Mouse (Mus musculus): ENCODE results near the gene Per3.
"Not testable (repeated sequence)": the region's sequence is repeated elsewhere in the genome, so short reads cannot be mapped to it uniquely, and the experiment has no call there.

The Per3 gene

DNA sequence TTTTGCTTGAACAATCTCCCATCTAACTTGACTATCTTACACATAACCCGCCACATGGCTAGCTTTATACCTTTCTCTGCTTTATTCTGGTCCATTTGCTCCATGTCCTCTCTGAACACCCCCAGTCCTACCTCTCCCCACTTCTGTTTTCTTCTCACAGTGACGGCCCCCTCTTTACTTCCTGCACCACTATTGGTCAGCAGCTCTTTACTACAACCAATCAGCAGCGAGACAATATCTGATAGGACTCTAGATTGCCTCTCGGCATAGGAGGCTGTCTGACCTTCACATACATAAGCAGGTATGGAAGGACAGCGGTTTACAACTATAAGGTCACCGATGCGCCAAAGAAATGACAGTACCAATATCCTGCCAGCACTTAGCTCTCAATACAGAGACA is 7.9 kb downstream of the Per3 start:
- intact Hi-C loops (cut with DNase I): no loop called here

DNA sequence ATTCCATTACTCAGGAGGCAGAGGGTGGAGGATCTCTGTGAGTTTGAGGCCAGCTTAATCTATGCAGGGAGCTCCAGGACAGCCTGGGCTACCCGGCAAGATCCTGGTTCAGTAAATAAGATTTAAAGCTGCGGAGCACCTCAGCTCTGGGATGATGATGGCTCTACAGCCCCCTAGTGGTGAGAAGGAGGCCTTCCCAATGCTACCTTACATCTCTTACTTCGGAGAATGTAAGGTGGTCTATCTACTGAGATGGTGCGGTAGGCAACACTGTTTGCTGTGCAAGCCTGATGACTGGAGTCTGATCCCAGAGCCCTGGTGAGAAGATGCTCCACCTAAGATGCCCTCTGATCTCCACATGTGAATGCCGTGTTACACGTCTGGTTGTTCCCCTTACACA is 17.5 kb downstream of the Per3 start:
- intact Hi-C loops (cut with DNase I): no loop called here

DNA sequence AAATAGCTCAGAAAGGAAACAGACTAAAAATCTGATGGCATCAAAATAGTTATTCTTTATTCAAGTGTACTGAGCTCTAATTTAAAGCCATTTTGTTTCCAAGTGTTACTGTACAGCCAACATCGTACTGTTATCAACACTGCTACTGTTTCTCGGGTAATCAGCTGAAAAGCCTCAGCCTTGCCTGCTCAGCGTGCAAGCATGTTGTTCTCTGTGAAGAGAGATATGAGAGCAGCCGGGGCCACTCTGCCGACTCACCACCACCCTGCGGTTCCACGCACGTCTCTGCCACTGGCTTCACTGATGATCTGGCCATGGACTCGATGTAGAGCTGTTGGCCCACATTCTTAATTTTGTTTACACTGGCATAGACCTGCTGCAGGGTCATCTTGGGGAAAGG is 20.3 kb downstream of the Per3 start:
- intact Hi-C loops (cut with DNase I): no loop called here

DNA sequence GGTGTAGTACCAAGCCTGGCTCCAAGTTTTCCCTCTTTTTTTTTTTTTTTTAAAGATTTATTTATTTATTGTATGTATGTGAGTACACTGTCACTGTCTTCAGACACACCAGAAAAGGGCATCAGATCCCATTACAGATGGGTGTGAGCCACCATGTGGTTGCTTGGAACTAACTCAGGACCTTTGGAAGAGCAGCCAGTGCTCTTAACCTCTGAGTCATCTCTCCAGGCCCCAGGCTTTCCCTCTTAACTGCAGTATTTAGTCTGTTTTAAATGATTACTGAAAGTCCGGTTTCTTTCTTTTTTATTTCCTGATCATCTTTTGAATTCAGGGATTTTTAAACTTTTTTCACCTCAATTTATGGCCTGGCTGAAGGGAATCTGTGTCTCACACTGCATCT is 27.1 kb downstream of the Per3 start:
- intact Hi-C loops (cut with DNase I): not testable (repeated sequence)

DNA sequence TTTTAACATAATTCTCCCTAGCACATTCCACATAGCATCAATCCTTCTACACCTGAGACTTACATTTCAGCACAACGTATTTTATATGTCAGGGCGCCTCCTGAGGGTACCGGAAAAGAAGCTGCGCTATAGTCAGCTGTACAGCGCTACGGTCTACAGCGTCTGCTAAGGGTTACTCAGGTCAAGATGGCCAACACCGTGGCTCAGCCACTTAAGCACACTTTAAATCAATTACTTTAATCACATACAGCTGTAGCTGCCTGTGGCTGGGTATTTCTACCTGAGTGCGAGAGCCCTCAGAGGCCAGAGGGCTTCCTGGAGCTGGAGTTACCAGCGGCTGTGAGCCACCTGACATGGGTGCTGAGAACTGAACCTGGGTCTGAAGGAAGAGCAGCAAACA is 28.5 kb downstream of the Per3 start:
- intact Hi-C loops (cut with DNase I): no loop called here

DNA sequence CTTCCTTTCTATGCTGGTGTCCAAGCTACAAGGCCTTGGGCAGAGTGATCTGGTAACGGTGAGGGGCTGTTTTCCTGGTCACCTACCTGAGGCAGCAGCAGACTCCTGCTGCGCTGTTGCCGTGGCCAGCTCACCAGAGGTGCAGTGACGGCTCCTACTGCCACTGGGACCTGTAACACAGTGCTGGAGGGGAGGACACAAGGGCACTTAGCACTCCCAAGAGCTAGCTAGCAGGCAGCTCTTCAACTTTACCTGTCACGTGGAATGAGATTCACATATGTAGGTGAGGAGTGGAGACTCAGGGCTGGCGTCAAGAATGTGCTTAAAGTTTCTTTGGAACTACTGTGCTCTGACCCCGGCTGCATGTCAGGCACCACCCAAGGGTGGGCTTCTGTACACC is 34.1 kb downstream of the Per3 start:
- intact Hi-C loops (cut with DNase I): no loop called here

DNA sequence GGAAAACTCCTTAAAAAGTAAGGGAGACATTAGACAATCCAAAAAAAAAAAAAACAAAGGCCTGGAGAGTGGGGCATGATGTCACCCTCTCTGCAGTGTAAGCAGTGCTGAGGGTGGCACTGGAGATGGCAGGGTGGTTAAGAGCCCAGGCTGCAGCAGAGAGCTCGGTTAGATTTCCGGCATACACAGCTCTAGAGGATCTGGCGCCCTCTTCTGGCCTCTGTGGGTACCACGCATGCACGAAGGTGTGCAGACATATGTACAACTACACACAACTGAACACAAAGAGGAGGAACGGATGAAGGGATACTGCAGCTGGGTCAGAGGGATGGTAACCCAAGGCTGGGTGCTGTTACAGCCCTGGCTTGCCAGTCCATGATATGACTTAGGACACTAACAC is 37.5 kb downstream of the Per3 start:
- intact Hi-C loops (cut with DNase I): no loop called here

DNA sequence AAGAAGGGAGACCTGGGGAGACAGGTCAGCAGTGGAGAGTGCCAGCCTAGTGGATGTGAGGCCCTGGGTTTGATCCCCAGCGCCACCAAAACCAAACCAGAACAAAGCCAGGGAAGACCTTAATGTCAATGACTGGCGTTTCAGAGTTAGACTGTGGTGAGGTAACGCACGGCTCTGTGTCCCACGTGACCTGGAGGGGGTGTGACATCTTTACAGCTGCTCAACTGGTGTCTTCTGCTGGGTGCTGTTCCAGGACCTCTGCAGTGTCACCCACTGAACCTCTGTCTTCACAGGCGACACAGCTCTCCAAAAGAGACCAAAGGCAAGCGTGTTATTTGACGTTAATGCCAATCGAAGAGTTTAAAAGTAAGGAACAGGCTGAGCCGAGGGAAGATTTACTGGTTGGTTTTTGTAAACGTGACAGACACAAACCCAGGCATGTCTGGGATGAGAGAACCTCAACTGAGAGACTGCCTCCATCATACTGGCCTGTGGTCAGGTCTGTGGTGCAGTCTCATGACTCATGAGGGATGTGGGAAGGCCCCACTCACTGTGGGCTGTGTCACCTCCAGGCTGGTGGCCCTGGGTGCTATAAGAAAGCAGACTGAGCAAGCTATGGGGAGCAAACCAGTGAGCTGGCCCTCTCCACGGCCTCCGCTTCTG is 38.7 kb downstream of the Per3 start:
- intact Hi-C loops (cut with DNase I): no loop called here

DNA sequence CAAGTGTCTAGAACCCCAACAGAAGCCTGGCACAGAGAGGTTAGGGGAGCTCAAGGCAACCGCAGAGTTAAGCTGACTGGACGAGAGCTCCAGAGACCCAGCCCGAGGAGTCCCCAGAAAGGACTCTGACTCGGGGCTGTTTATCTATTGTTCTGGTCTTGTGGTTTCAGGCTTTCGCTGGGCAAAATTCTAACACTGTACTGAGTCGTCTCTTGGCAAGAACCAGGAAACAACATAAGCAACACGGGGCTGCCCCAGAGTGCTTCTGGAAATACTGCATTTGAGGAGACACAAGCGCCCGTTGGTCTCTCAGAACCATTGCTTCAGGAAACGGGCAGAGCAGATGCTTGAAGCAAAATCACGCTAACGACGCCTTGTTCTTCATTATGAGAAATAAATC is 43.1 kb downstream of the Per3 start:
- intact Hi-C loops (cut with DNase I): no loop called here

DNA sequence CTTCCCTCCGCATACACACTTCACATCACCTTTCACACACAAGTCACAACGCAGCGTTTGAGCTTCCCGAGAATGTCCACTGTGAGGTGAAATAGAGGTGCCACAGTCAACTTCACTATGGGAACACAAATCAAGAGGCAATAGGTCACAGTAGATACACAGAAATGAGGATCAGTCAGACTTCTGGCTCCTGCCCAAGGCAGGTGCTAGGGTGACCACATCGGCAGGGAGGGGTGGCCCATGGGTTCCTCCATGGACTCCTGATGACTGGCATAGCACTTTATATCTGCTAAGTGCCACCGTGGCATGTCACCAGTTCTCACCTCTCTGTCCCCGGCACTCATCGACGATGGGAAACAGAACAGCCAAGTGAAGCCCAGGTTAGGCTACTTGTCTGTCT is 45.8 kb downstream of the Per3 start:
- intact Hi-C loops (cut with DNase I): no loop called here

DNA sequence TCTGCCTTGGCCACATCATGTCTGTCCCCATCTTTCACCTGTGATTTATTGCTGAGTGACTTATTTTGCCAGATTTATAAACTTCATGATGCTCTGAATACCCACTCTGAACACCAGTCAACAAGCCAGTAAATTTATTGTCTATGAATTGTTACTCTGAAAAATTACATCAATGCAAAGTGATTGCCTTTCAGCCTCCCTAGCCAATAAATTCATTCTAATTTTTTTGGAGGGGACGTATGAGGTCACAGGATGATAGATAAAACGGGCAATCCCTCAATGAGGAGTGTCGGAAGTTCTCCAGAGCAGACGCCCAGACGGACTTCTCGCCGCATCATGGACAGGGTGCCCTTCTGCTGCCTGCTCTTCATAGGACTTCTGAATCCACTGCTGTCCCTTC is 47.7 kb downstream of the Per3 start, which contains the start of gene Uts2:
Gene Uts2, plus strand, starts transcription at position 301 of the 400 bp plus-strand sequence.
- intact Hi-C loops (cut with DNase I): no loop called here

DNA sequence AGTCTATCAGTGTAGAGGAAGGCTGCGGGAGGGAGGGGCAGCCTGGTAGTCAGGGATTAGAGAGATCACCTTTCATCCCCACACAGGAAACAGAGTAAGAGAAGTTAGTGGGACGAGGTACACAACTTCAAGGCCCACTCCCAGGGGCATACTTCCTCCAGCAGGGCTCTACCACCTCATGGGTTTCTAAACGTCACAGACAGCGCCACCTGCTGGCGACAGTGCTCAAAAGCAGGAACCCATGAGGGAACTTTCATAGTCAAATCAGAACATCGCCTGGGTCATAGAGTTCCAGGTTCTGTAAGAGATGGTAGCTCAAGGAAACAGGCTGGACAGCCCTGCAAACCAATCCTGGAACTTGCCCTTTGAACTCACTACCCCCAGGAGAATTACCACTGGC is 54.3 kb downstream of the Per3 start:
- intact Hi-C loops (cut with DNase I): no loop called here

DNA sequence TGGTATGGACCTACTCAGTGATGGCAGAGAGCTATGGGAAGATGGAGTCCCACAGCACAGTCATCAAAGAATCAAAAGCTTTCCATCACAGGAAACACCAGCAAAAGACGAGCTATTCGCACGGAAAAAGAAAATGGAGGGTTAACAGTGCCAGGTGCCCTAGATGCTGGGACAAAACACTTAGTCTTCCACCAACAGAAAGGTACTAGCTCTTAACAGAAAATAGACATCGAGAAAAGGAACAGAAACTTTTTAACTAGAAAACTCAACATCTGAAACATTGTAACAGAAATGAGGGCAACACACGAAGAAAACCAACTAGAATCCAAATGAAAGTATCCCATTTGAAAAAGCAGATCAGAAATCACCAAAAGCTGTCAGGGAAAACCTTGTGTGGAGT is 64.3 kb downstream of the Per3 start:
- intact Hi-C loops (cut with DNase I): no loop called here

DNA sequence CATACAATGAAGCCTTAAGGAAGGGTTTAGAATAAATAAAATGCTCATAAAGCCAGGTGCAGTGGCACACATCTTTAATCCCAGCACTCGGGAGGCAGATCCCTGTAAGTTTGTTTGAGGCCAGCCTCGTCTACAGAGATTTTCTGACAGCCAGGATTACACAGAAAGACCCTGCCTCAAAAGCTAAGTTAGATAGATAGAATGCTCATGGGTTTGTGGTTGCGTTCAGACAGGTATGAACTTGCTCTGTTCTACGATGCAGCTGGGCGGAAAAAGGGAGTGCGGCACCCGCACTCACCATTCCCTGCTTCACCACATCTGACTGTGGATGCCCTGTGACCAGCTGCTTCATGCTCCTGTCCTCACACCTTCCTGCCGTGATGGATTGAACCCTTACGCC is 65.0 kb downstream of the Per3 start:
- intact Hi-C loops (cut with DNase I): no loop called here

DNA sequence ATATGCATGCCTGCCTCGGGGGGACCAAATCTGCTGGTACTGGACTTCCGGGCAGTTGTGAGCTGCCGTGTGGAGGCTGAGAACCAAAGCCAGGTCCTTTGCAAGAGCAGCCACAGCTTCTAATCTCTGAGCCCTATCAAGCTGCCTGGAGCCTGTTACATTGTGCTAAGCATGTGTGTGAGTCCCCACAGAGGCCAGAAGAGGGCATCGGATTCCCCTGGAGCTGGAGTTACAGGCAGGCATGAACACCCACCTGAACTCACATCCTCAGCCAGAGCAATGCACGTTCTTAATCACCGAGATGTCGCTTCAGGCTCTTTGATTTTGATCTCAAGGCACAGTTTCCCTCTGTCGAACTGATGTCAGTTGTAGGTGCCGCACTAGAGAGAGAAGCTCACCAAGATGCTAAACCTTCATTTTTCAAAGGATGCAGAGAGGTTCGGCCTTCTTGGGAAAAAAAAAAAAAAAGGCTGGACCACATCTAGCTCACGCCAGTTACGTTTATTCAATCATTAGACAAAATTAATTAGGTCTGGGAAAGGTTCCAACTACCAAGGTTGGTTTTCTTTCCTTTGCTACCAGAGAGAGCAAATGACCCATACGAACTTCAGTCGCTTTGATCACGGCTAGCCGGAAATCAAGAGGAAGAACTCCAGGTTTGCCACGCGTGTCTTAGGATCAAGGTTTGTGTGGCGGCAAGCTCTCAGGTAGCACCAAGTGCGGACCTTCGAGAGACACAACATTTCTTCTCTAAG is 66.1 kb downstream of the Per3 start:
- intact Hi-C loops (cut with DNase I): no loop called here

DNA sequence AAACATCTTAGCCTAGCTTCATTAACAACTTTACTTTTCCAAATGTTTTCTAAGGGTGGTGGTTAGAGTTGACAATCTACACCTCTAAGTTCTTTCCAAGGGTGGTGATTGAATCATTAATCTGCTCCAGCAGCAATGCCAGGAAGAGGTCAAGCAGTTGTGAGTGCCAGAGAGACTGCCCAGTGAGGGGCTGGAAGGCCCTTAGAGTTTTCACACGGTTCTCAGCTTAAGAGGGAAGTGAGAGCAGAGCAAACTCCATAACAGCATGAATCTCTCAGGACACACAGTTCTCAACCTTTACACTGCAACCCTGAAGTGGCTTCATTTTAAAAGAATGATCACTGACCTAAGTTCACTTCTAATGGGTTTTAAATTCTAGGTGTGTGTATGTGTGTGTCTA is 69.3 kb downstream of the Per3 start:
- intact Hi-C loops (cut with DNase I): no loop called here

DNA sequence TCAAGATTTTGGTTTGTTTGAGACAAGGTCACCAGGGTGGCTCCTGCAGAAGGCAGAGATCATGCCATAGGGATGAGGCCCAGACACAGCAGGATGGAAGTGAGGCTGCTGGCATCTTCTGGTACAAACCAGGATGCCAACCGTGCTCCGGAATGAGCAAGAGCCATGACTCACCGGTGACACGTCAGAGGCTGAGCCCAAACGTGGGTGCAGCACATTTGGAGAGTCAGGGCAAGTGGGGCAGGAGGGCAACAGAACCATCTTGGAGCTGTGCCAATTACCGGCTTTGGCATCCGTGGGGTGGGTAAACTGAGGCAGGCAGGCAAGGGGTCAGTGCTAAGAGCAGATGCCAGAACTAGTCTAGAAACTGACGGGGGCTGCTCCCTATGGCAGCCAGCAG is 71.2 kb downstream of the Per3 start:
- intact Hi-C loops (cut with DNase I): no loop called here

DNA sequence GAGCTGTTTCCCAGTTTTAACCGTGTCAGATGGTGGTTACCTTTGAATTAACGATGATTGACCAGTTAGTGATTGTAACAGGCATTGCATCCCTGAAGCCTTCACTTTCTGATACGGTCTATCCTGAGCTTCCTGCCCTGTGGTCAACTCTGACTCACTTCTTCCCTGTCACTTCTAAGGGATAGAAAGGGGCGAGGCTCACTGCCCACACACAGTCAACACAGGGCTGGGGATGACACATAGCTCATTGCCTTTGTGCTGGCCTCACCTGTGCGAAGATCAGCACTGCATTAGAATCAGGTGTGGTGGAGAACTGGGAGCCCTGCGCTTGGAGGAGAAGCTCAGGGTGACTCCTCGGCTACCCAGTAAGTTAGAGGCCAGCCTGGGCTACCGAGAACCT is 75.5 kb downstream of the Per3 start:
- intact Hi-C loops (cut with DNase I): loop anchor here (5.0 kb wide), 1 partner anchor 42 kb away; no protein-coding TSS in a partner anchor

DNA sequence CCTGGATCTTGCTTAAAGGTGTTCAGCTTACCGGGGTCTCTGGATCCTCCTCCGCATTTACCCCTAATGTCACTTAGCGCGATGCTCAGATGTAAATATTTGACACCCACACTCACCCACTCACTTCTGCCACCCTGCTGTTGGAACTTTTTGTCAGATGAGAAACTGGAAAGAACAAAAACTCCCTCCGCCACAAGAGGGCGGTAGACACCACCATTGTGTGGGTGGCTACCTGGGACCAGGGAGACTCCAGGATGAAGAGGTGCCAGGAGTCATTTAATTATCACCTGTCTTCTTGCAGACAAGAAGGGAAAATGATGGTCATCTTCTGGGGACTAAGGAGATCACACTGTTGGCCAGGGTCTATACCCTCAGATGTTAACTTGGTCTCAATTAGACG is 77.9 kb downstream of the Per3 start:
- intact Hi-C loops (cut with DNase I): loop anchor here (5.0 kb wide), 1 partner anchor 39 kb away; no protein-coding TSS in a partner anchor

DNA sequence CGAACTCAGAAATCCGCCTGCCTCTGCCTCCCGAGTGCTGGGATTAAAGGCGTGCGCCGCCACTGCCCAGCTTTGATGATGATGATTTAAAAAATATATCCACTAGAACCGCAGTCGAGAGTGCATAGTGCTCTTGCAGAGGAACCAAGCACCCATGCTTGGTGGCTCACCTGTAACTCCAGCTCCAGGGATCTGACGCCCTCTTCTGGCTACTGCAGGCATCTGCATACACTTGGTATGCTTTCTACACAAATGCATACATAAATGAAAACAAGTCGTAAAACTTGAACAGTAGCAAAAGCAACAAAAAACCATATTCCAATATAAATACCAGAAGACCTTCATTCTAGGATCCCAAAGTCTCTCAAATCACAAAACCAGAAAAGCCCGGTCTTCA is 78.9 kb downstream of the Per3 start:
- intact Hi-C loops (cut with DNase I): loop anchor here (5.0 kb wide), 1 partner anchor 38 kb away; no protein-coding TSS in a partner anchor

DNA sequence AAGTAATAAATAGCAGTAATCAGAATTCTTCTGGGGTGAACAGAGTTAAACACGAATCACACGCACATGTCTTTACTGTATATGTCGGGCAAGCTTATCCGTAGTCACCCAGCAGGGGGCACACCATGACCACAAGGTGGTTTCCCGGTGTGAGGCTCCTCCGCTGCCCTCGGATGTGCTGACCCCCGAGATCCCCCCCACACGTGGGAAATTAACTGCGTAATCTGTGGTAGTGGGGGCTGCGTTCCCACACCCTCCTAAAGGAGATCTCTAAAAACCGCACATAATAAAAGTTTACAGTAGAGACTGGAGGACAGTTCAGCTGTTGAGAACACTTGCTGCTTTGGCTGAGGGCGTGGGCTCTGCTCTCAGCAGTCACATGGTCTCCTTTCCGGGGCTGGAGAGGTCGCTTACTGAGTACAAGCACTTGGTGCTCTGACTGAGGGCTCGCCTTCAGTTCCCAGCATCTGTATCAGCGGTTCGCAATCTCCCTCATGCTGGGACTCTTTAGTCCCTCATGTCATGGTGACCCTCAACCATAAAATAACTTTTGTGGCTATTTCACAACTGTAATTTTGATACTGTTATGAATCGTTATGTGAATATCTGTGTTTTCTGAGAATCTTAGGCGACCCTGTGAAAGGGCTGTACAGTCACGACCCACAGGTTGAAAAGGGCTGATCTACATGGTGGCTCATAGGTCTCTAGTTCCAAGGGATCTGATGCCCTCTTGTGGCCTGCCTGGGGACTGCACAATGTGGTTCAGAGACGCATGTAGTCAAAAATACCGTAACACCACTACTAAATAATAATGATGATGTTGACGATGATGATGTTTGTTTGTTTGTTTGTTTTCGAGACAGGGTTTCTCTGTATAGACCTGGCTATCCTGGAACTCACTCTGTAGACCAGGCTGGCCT is 79.6 kb downstream of the Per3 start:
- intact Hi-C loops (cut with DNase I): loop anchor here (5.0 kb wide), 2 partner anchors 38 to 308 kb away; no protein-coding TSS in a partner anchor

DNA sequence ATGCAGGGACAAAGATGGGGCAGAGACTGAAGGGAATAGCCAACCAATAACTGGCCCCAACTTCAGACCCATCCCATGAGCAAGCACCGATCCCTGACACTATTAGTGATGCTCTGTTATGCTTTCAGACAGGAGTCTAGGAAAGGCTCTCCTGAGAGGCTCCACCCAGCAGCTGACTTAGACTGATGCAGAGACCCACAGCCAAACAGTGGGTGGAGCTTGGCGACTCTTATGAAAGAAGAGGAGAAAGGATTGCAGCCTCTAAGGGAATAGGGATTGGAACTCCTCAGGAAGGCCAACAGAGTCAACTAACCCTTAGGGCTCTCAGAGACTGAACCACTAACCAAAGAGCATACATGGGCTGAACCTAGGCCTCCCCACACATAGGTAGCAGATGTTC is 80.8 kb downstream of the Per3 start:
- intact Hi-C loops (cut with DNase I): loop anchor here (5.0 kb wide), 1 partner anchor 306 kb away; no protein-coding TSS in a partner anchor

Data from adrenal gland (tissue).